Mouse (Mus musculus) bone marrow macrophage, adult 2 months (primary cell): Measurements from ENCODE around the gene Dupd1.

Source experiments
- CTCF ChIP-seq: IDR thresholded peaks from 2 replicates; pipeline ENCODE4 v1.5.1; 2012; ENCODE audit warnings: low read depth, mild to moderate bottlenecking, low read length, moderate library complexity
- POLR2A ChIP-seq: IDR thresholded peaks from 2 replicates; pipeline ENCODE4 v1.6.1; 2012; ENCODE audit warnings: mild to moderate bottlenecking, low read depth, low read length, borderline replicate concordance

DNA sequence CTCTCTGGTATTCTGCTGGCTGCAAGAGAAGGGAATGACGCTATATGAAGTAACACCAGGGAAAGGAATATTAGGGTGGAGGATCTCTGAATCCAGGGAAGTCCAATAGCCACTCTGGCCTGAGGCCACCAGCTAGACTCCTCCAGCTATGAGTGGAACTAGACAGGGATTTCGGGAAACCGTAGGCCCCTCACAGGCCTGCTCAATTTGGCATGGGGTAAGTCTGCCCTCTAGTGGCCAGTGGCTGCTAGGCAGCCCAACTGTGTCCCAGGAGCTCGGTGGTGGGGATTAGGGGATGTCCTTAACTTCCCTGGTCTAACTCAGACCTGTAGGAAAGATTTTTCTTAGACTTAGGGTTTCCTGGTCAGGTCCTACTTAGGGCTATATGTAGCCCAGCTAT is 27.4 kb upstream of the Dupd1 start:
- TF ChIP-seq CTCF = peak; percentile 96
- TF ChIP-seq POLR2A = no peak
